Mouse (Mus musculus) liver, adult 2 months (tissue): ENCODE measurements around the gene Vamp8. TPM values are rescaled to one million over a fixed set of nuclear protein-coding genes. Genes with fewer than 3 reads are reported as not detected.

Experiments used
- DNase-seq: peaks from one replicate; pipeline ENCODE4 v3.0.0-alpha.2; 2011; ENCODE audit warnings: low read depth, low spot score; ENCODE audit errors: extremely low read depth
- H3K27ac ChIP-seq: fragments of 200-500 bp; replicated peaks from 2 replicates; pipeline ENCODE4 v1.5.1; 2012; ENCODE audit warnings: low read depth, mild to moderate bottlenecking, control low read depth, inconsistent platforms, low read length; ENCODE audit not compliant: insufficient read depth
- H3K27me3 ChIP-seq: fragments of 200-500 bp; 2 replicates; pipeline ENCODE4 v1.6.1; 2012; ENCODE audit warnings: mild to moderate bottlenecking, moderate library complexity, low read length, inconsistent platforms; ENCODE audit not compliant: control insufficient read depth, insufficient read depth
- H3K36me3 ChIP-seq: fragments of 200-500 bp; 2 replicates; pipeline ENCODE4 v1.6.1; 2012; ENCODE audit warnings: low read length, inconsistent platforms; ENCODE audit not compliant: control insufficient read depth, insufficient read depth
- H3K4me1 ChIP-seq: fragments of 200-500 bp; 2 replicates; pipeline ENCODE4 v1.6.1; 2011; ENCODE audit warnings: low read length; ENCODE audit not compliant: control insufficient read depth, insufficient read depth
- H3K4me3 ChIP-seq: fragments of 200-500 bp; 2 replicates; pipeline ENCODE4 v1.5.1; 2011; ENCODE audit warnings: low read depth, mild to moderate bottlenecking, control low read depth, low read length, moderate library complexity; ENCODE audit not compliant: insufficient read depth
- H3K79me2 ChIP-seq: fragments of 200-500 bp; 2 replicates; pipeline ENCODE4 v1.6.1; 2012; ENCODE audit warnings: inconsistent platforms, mild to moderate bottlenecking, low read length, moderate library complexity; ENCODE audit not compliant: control insufficient read depth, insufficient read depth
- H3K9ac ChIP-seq: fragments of 200-500 bp; 2 replicates; pipeline ENCODE4 v1.6.1; 2012; ENCODE audit warnings: low read depth, mild to moderate bottlenecking, control low read depth, inconsistent platforms, low read length
- CTCF ChIP-seq: fragments of 200-500 bp; IDR thresholded peaks from 2 replicates; pipeline ENCODE4 v1.5.1; 2011; ENCODE audit warnings: low read depth, low read length, control low read depth
- POLR2A ChIP-seq: fragments of 200-500 bp; IDR thresholded peaks from 2 replicates; pipeline ENCODE4 v1.6.1; 2011; ENCODE audit warnings: low read length, control low read depth; ENCODE audit not compliant: insufficient read depth; ENCODE audit errors: extremely low read depth
- WGBS: fragments of 180-500 bp; shearing (Covaris S2); methylation state at CpG from one replicate; pipeline ENCODE4 v1.1.7; 2018; 5-methylcytosine and 5-hydroxymethylcytosine counted together
- polyA plus RNA-seq: library from polyadenylated mRNA; depleted of rRNA; stranded (reverse); fragments of >200 nt; gene quantifications from 2 replicates; pipeline ENCODE4 v1.2.3, GENCODE M21; 2012
- total RNA-seq: library from RNA; depleted of rRNA; stranded (reverse); fragments of >200 nt; gene quantifications from 2 replicates; pipeline ENCODE4 v1.2.3, GENCODE M21; 2014

Gene Vamp8
- total and polyA plus RNA-seq, 2 experiments, result 219 to 238 TPM

DNA sequence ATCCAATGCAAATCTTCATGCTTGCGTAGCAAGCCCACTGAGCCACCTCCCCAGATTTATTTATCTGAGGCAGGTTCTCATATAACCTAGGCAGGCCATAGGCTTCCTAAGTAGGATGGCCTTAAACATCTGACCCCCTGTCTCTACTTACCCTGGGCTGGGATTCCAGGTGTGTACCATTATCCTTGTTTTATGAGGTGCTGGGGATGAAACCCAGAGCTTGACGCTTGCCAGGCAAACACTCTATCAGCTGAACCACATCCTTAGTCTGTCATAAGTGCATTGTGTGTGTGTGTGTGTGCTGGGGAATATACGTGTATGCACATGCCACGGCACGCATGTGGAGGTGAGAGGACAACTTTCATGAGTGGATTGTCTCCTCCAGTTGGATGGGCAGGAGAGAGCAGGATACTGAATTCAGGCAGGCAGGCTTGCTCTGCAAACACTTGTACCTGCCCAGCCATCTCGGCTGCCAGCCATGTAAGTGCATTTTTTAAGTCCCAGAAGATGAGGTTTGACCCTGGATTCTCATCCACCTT is 1.6 kb downstream of the Vamp8 start:
- no peak overlapping the region for H3K4me3 ChIP-seq
- no peak for DNase-seq
- no peaks in the 10 kb centered on the region for H3K27me3 ChIP-seq
- WGBS, result 61% methylated on average over 6 of the region's 6 CpGs
- no peak for TF ChIP-seq POLR2A
- TF ChIP-seq CTCF, result no peak
- H3K4me1 ChIP-seq, result peaks cover 6% of the 10 kb centered on the region
- peak overlapping the region; percentile 93 for H3K27ac ChIP-seq
- peaks cover 10% of the 10 kb centered on the region; the same call in 1 of the 2 replicates for H3K79me2 ChIP-seq
- H3K36me3 ChIP-seq, result peaks cover 21% of the 10 kb centered on the region
- H3K9ac ChIP-seq, result peak overlapping the region; percentile 14

DNA sequence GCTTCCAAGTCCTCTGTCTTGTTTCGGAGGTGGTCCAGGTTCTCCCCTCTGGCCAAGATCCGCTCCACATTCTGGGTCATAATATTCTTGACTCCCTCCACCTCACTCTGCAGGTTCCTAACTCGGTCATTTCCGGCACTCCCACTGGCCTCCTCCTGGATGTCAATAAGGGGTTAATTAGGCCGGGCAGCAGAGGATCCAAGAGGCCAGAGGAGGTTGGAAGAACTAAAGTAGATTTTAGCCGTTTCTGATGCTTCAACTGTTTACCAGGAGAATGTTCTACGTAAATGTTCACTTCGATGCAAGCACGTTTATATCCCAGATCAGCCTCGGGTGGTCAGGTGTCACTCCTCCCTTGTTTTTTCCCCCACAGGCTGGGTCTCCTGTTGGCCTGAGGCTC is 2.2 kb downstream of the Vamp8 start:
- no peak overlapping the region for H3K4me3 ChIP-seq
- 77% methylated on average over 10 of the region's 10 CpGs for WGBS

DNA sequence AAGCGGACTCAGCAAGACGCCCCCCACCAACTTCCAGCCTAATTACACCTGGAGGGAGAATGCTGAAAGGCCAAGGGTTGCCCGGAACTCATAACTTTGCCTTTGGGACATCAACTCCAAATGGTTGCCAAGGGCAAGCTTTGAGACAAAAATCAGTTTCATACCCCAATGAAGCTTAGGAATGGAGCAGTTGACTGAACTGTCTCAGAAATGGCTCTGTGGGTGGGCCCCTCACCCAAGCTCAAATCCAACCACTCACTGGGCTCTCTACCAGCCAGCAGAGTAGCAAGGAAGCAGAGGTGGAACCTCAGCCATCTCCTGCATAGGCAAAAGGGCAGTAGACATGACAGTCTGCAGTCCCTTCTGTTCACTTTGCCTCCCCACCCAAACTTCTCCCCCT is 2.7 kb downstream of the Vamp8 start:
- 97% methylated on average over 3 of the region's 3 CpGs for WGBS
- no peaks in the 10 kb centered on the region for H3K27me3 ChIP-seq
- peaks cover 10% of the 10 kb centered on the region; the same call in 1 of the 2 replicates for H3K79me2 ChIP-seq
- TF ChIP-seq CTCF (no peak), POLR2A (no peak)
- H3K4me1 ChIP-seq, result peaks cover 7% of the 10 kb centered on the region
- H3K36me3 ChIP-seq, result peaks cover 21% of the 10 kb centered on the region
- no peak overlapping the region for H3K4me3 ChIP-seq
- no peak overlapping the region for H3K27ac ChIP-seq
- DNase-seq, result no peak
- H3K9ac ChIP-seq, result no peak overlapping the region

More for the DNA sequence above, 2.2 kb downstream of the Vamp8 start:
- Histone ChIP-seq H3K27ac (no peak overlapping the region), H3K79me2 (peaks cover 10% of the 10 kb centered on the region; the same call in 1 of the 2 replicates), H3K9ac (no peak overlapping the region), H3K36me3 (peaks cover 21% of the 10 kb centered on the region), H3K4me1 (peaks cover 6% of the 10 kb centered on the region), H3K27me3 (no peaks in the 10 kb centered on the region)
- TF ChIP-seq POLR2A, result no peak
- TF ChIP-seq CTCF, result no peak
- DNase-seq, result no peak

DNA sequence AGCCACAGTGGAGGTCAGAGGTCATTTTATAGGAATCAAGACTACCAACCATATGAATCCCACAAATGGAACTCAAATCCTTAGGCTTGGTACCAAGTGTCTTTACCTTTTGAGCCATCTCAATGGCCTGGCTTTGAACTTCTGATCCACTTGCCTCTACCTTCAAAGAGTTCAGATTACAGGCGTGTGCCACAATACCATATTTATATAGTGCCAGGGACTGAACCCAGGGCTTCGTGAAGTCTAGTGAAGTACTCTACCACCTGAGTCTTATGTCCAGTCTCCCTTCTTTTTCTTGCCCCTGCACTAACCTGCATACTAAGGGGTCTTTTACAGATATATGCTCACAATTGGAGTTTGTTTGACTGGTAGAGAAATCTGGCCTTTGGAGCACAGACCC is 3.9 kb downstream of the Vamp8 start:
- Histone ChIP-seq H3K27me3 (no peaks in the 10 kb centered on the region), H3K36me3 (peaks cover 21% of the 10 kb centered on the region), H3K9ac (no peak overlapping the region), H3K27ac (no peak overlapping the region), H3K4me1 (peaks cover 11% of the 10 kb centered on the region), H3K4me3 (no peak overlapping the region), H3K79me2 (peaks cover 10% of the 10 kb centered on the region; the same call in 1 of the 2 replicates)
- no peak for TF ChIP-seq CTCF
- no peak for TF ChIP-seq POLR2A
- DNase-seq, result no peak
- 96% methylated on average over 2 of the region's 2 CpGs for WGBS

DNA sequence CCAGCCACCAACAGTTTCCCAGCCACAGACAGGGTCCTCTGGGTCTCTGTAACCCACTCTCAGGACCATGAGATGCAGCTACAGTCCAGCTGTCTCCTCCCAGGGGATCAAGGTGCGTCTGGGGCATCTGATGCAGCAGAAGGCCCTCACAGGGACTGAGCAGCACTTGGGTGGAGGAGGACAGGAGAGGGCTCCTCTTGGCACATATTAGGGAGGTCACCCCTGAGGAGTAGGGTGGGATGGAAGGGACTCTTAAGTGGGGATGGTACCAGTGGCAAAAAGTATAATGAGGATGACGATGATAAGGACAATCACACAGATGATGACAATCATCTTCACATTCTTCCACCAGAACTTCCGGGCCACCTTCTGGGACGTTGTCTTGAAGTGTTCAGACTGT is 5.2 kb downstream of the Vamp8 start:
- Histone ChIP-seq H3K9ac (no peak overlapping the region), H3K36me3 (peaks cover 21% of the 10 kb centered on the region), H3K4me1 (peaks cover 13% of the 10 kb centered on the region), H3K27ac (no peak overlapping the region), H3K27me3 (no peaks in the 10 kb centered on the region), H3K79me2 (peaks cover 10% of the 10 kb centered on the region; the same call in 1 of the 2 replicates), H3K4me3 (no peak overlapping the region)
- TF ChIP-seq POLR2A (no peak), CTCF (no peak)
- DNase-seq, result no peak
- 92% methylated on average over 4 of the region's 4 CpGs for WGBS

DNA sequence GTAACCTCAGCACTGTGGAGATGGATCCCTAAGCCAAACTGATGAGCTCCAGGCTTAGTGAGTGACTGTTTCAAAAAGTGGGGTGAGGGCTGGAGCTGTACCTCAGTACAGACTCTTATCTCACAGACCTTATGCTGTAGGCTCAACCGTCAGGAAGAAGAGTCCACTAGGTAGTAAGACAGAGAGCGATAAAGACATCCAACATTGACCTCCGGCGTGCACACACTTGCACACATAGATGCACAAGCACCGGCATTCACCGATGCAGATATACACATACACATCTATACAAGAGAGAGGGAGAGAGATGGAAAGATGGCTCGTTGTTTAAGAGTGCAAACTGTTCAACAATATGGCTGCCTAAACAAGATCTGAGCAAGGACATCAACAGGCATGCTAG is 6.6 kb downstream of the Vamp8 start:
- H3K9ac ChIP-seq, result no peak overlapping the region
- peaks cover 3% of the 10 kb centered on the region; the same call in 1 of the 2 replicates for H3K79me2 ChIP-seq
- no peak overlapping the region for H3K4me3 ChIP-seq
- no peak overlapping the region for H3K27ac ChIP-seq
- H3K4me1 ChIP-seq, result peaks cover 12% of the 10 kb centered on the region
- 96% methylated on average over 7 of the region's 7 CpGs for WGBS
- DNase-seq, result no peak
- TF ChIP-seq CTCF, result no peak
- no peak for TF ChIP-seq POLR2A
- H3K36me3 ChIP-seq, result peaks cover 21% of the 10 kb centered on the region
- H3K27me3 ChIP-seq, result no peaks in the 10 kb centered on the region
